Mouse (Mus musculus) C2C12 (cell line): ENCODE results near the gene Rnase11. TPM values are rescaled to one million over a fixed set of nuclear protein-coding genes. Genes with fewer than 3 reads are reported as not detected.

ENCODE experiments used
- H3K27me3 ChIP-seq: one replicate; pipeline ENCODE4 v1.6.1; 2011; ENCODE audit not compliant: control insufficient read depth, insufficient read depth, insufficient read length
- H3K36me3 ChIP-seq: one replicate; pipeline ENCODE4 v1.6.1; 2011; ENCODE audit not compliant: control insufficient read depth, insufficient read depth
- H3K4me3 ChIP-seq: one replicate; pipeline ENCODE4 v1.5.1; 2011; ENCODE audit warnings: mild to moderate bottlenecking, control low read depth; ENCODE audit not compliant: poor library complexity, insufficient read depth, severe bottlenecking
- H3K79me2 ChIP-seq: one replicate; pipeline ENCODE4 v1.6.1; 2011; ENCODE audit not compliant: control insufficient read depth, insufficient read depth
- H3K79me3 ChIP-seq: one replicate; pipeline ENCODE4 v1.6.1; 2011; ENCODE audit warnings: low read depth, control low read depth
- H3ac ChIP-seq: one replicate; pipeline ENCODE3; 2011; ENCODE audit warnings: low read depth; ENCODE audit not compliant: control insufficient read depth, insufficient read length
- CEBPB ChIP-seq: IDR thresholded peaks from one replicate; pipeline ENCODE4 v1.6.1; 2011; ENCODE audit warnings: low read depth, mild to moderate bottlenecking, control low read depth, moderate library complexity
- CTCF ChIP-seq: IDR thresholded peaks from one replicate; pipeline ENCODE4 v1.5.1; 2011; ENCODE audit not compliant: control insufficient read depth, insufficient read depth, insufficient read length
- FOSL1 ChIP-seq: IDR thresholded peaks from one replicate; pipeline ENCODE4 v1.8.0; 2011; ENCODE audit warnings: mild to moderate bottlenecking, low read length; ENCODE audit not compliant: poor library complexity, insufficient read depth, severe bottlenecking
- MAX ChIP-seq: IDR thresholded peaks from one replicate; pipeline ENCODE4 v1.6.1; 2011; ENCODE audit warnings: mild to moderate bottlenecking, control low read depth
- MYOD1 ChIP-seq: IDR thresholded peaks from one replicate; pipeline ENCODE4 v1.6.1; 2011; ENCODE audit warnings: low read depth; ENCODE audit not compliant: control insufficient read depth, insufficient read length
- MYOG ChIP-seq: IDR thresholded peaks from one replicate; pipeline ENCODE4 v1.6.1; 2011; ENCODE audit not compliant: control insufficient read depth, insufficient read length; ENCODE audit errors: extremely low read depth
- USF1 ChIP-seq: IDR thresholded peaks from one replicate; pipeline ENCODE4 v1.6.1; 2011; ENCODE audit warnings: low read depth, mild to moderate bottlenecking, control low read depth, moderate library complexity
- polyA plus RNA-seq: library from polyadenylated mRNA; unstranded; fragments of >200 nt; fragmentation: generic; extraction: Trizol; gene quantifications from one replicate; pipeline ENCODE4 v1.2.1, GENCODE M21; 2012; ENCODE audit warnings: missing spikeins

The Rnase11 gene
- polyA plus RNA-seq, 1 experiment = not detected

GRCm38 (mm10) chr14:51093496-51093895 lies 43.5 kb upstream of the Rnase11 start:
- Histone ChIP-seq H3K79me2 (no peaks in the 10 kb centered on the region), H3K79me3 (peaks cover 1% of the 10 kb centered on the region), H3K36me3 (no peaks in the 10 kb centered on the region), H3K4me3 (no peak overlapping the region), H3K27me3 (no peaks in the 10 kb centered on the region), H3ac (no peak overlapping the region)
- no peak for TF ChIP-seq MYOD1
- no peak for TF ChIP-seq MYOG
- no peak for TF ChIP-seq MAX
- TF ChIP-seq CEBPB = peak; percentile 21
- no peak for TF ChIP-seq FOSL1

GRCm38 (mm10) chr14:51092073-51092620 lies 42.2 kb upstream of the Rnase11 start:
- H3K4me3 ChIP-seq = no peak overlapping the region
- H3ac ChIP-seq = no peak overlapping the region
- peaks cover 1% of the 10 kb centered on the region for H3K79me3 ChIP-seq
- H3K79me2 ChIP-seq = no peaks in the 10 kb centered on the region
- no peaks in the 10 kb centered on the region for H3K27me3 ChIP-seq
- H3K36me3 ChIP-seq = no peaks in the 10 kb centered on the region
- TF ChIP-seq USF1 = no peak
- no peak for TF ChIP-seq FOSL1

- Histone ChIP-seq H3K27me3 (no peaks in the 10 kb centered on the region), H3K36me3 (no peaks in the 10 kb centered on the region), H3K4me3 (peak within 1 kb of the TSS; percentile 50), H3K79me3 (peaks cover 1% of the 10 kb centered on the region), H3ac (peak within 1 kb of the TSS; percentile 65), H3K79me2 (no peaks in the 10 kb centered on the region)
- TF ChIP-seq MYOD1 (no peak), CEBPB (no peak), USF1 (no peak), MYOG (no peak), FOSL1 (no peak), MAX (no peak), CTCF (no peak)
These were observed 41.2 kb upstream of the Rnase11 start, which contains the start of the genes Rnase4 and Ang for GRCm38 (mm10) chr14:51090921-51091900. Rnase4 (plus strand) TSS chr14:51091077. Ang (plus strand) TSS chr14:51091150.

- peak overlapping the region; percentile 50 for H3K4me3 ChIP-seq
- H3K27me3 ChIP-seq = no peaks in the 10 kb centered on the region
- TF ChIP-seq CEBPB (no peak), CTCF (no peak), MYOG (no peak), FOSL1 (no peak), USF1 (no peak)
- peak overlapping the region; percentile 49 for H3ac ChIP-seq
- peaks cover 1% of the 10 kb centered on the region for H3K79me3 ChIP-seq
- no peaks in the 10 kb centered on the region for H3K79me2 ChIP-seq
- no peaks in the 10 kb centered on the region for H3K36me3 ChIP-seq
These were observed 40.3 kb upstream of the Rnase11 start for GRCm38 (mm10) chr14:51090077-51090781.

GRCm38 (mm10) chr14:51089674-51090076 lies 39.7 kb upstream of the Rnase11 start:
- H3K4me3 ChIP-seq = peak overlapping the region; percentile 50
- H3K79me3 ChIP-seq = peaks cover 1% of the 10 kb centered on the region
- no peaks in the 10 kb centered on the region for H3K36me3 ChIP-seq
- no peaks in the 10 kb centered on the region for H3K79me2 ChIP-seq
- H3K27me3 ChIP-seq = no peaks in the 10 kb centered on the region
- TF ChIP-seq MYOD1 = no peak
- no peak for TF ChIP-seq MYOG
- no peak for TF ChIP-seq CEBPB
- TF ChIP-seq MAX = no peak
- no peak for TF ChIP-seq FOSL1
- no peak for TF ChIP-seq CTCF
- no peak for TF ChIP-seq USF1
- no peak overlapping the region for H3ac ChIP-seq
